Mouse (Mus musculus): Measurements from ENCODE around the gene Pcbp3. TPM values are rescaled to one million over a fixed set of nuclear protein-coding genes. Genes with fewer than 3 reads are reported as not detected.

Pcbp3 gene
- polyA plus RNA-seq, 1 experiment from 2014 or later, result 67.9 TPM

DNA sequence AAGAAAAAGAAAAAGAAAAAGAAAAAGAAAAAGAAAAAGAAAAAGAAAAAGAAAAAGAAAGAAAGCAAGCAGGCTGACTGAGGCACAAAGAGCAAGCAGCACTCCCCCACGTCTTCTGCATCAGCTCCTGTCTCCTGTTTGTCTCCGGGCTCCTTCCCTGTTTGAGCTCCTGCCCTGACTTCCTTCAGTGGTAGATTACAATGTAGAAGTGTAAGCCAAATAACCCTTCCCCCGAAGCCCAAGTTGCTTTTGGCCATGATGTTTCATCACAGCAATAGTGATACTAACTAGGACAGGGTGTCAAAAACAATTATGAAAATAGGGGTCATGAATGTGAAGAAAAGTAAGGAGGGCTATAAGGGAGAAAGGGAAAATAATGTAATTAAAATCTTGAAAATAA, 43.6 kb downstream of the Pcbp3 start:
- Histone ChIP-seq H3K4me1 (no peaks in the 10 kb centered on the region), H3K9ac (replicated peaks) (no peak overlapping the region), H3K27ac (replicated peaks) (no peak overlapping the region), H3K4me3 (no peak overlapping the region), H3K4me2 (replicated peaks) (no peak overlapping the region), H3K36me3 (no peaks in the 10 kb centered on the region), H3K9me3 (0 out of 2 replicates have a peak, but pooled peaks cover 9% of the 10 kb centered on the region), H3K27me3 (no peaks in the 10 kb centered on the region)
- no peak for ATAC-seq (ENCODE audit: low FRiP score, low read depth)
- 86% methylated on average over 3 of the region's 3 CpGs for WGBS

DNA sequence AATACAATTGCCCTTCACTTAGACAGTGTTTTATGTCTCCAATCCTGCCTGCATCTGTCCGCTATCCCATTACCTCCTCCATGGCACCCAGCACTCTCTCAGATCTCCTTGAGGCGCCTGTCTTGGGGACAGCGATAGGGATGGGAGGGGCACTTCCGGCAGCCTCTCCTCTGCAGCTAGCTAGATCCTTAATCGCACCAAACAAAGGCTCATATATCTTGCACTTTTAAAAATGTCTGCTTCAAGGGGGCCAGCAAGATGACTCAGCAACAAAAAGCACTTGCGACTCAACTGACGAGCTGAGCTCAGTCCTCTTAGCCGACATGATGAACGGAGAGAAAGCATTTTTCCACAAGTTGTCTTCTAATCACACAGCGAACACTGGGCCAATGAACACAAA, 55.3 kb downstream of the Pcbp3 start:
- Histone ChIP-seq H3K27ac (replicated peaks) (no peak overlapping the region), H3K9me3 (no peaks in the 10 kb centered on the region), H3K27me3 (no peaks in the 10 kb centered on the region), H3K4me1 (peaks cover 15% of the 10 kb centered on the region), H3K36me3 (no peaks in the 10 kb centered on the region), H3K9ac (replicated peaks) (no peak overlapping the region), H3K4me3 (no peak overlapping the region), H3K4me2 (replicated peaks) (no peak overlapping the region)
- no peak for ATAC-seq (ENCODE audit: low FRiP score, low read depth)
- WGBS, result 82% methylated on average over 10 of the region's 10 CpGs

DNA sequence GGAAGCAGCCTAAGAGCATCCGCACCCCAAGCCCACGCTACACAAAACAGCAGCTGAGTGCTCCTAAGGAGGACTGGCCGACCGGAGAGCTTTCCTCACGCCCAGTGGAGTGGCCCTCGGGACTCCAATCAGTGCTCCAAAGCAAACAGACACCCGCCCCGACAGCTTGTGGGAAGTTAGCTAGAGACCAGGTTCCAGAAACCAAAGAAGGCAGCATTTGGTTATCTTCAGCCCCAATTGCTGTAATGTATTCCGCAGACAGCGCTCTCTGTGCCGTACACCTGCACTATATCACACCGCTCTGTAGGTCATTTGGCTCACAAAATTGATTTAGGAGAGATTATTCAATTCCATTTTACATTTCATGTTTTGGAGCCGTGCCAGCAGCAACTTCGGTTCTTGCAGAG, 55.7 kb downstream of the Pcbp3 start:
- no peak overlapping the region for H3K4me2 ChIP-seq (replicated peaks)

DNA sequence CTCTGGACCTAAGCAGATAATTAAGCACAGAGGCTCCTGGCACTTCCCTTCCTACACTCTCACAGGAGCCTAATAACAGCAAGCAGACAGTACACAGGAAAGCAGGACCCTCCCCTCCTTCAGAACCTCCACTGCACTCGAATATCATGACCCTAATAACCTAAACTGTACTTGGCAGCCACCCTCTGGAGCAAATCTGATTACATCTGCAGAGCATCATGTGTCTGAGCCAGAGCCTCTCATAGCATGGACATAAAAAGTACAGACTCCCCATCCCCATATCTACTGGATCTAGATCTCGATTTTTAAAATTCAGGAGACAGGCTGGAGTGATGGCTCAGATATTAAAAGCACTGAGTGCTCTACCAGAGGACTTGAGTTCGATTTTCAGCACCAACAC, 58.0 kb downstream of the Pcbp3 start:
- Histone ChIP-seq H3K27me3 (no peaks in the 10 kb centered on the region), H3K4me3 (no peak overlapping the region), H3K27ac (replicated peaks) (peak overlapping the region; percentile 63), H3K9me3 (no peaks in the 10 kb centered on the region), H3K4me2 (replicated peaks) (no peak overlapping the region), H3K4me1 (peaks cover 15% of the 10 kb centered on the region), H3K36me3 (no peaks in the 10 kb centered on the region), H3K9ac (replicated peaks) (no peak overlapping the region; the same call in 1 of the 2 replicates)
- no peak for ATAC-seq (ENCODE audit: low FRiP score, low read depth)
- 73% methylated on average over 3 of the region's 3 CpGs for WGBS

More for the DNA sequence above, 55.7 kb downstream of the Pcbp3 start:
- WGBS, result 92% methylated on average over 14 of the region's 14 CpGs
- Histone ChIP-seq H3K4me3 (no peak overlapping the region), H3K9me3 (no peaks in the 10 kb centered on the region), H3K36me3 (no peaks in the 10 kb centered on the region), H3K4me1 (peaks cover 15% of the 10 kb centered on the region), H3K9ac (replicated peaks) (no peak overlapping the region), H3K27me3 (no peaks in the 10 kb centered on the region), H3K27ac (replicated peaks) (no peak overlapping the region)
- ATAC-seq (ENCODE audit: low FRiP score, low read depth), result no peak

DNA sequence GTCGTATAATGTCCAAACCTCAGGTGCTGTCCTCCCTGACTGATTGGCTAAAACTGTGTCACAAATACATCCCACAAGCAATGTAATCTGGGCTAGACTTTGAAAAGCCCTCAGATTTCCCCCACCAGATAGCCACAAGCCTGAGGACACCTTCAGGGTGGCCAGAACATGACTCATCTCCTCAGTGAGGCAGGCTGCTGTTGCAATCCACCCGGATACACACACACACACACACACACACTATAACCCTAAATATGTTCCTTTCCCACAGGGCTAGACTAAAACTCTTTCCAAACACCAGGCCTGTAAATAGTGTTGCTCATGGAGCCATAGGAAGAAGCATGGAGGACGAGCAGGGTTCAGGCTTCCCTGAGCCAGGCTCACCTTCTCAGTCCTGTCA, 58.6 kb downstream of the Pcbp3 start:
- H3K4me3 ChIP-seq, result no peak overlapping the region
- H3K36me3 ChIP-seq, result no peaks in the 10 kb centered on the region
- H3K4me1 ChIP-seq, result peaks cover 15% of the 10 kb centered on the region
- no peaks in the 10 kb centered on the region for H3K27me3 ChIP-seq
- no peak overlapping the region for H3K4me2 ChIP-seq (replicated peaks)
- H3K9ac ChIP-seq (replicated peaks), result no peak overlapping the region
- peak overlapping the region; percentile 63 for H3K27ac ChIP-seq (replicated peaks)
- 87% methylated on average over 3 of the region's 3 CpGs for WGBS
- 0 out of 2 replicates have a peak, but pooled peaks have one; percentile 16 for ATAC-seq (ENCODE audit: low FRiP score, low read depth)
- no peaks in the 10 kb centered on the region for H3K9me3 ChIP-seq

DNA sequence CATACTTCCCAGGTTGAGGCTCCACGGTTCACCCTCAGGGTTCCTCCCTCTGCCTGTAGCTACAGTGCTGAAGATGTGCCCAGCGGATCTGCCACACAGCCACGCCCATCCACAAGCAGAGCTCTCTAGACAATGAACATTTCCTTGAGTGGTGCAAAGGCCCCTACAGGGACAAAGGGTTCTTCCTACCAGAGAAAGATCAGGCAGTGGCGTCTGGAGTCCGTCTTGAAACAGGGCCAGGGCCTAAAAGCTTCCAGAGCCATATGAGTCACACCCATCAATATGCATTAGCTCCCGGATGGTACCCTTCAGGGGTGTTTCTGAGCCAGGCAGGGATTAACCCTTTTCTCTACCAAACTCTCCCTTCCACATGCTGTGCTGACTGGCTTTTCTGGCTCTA, 59.1 kb downstream of the Pcbp3 start:
- Histone ChIP-seq H3K4me3 (no peak overlapping the region), H3K9me3 (no peaks in the 10 kb centered on the region), H3K9ac (replicated peaks) (no peak overlapping the region), H3K4me1 (peaks cover 15% of the 10 kb centered on the region), H3K36me3 (no peaks in the 10 kb centered on the region), H3K4me2 (replicated peaks) (0 out of 2 replicates have a peak overlapping the region, but pooled peaks have one; percentile 9), H3K27ac (replicated peaks) (peak overlapping the region; percentile 63), H3K27me3 (no peaks in the 10 kb centered on the region)
- 18% methylated on average over 6 of the region's 6 CpGs for WGBS
- ATAC-seq (ENCODE audit: low FRiP score, low read depth), result peak; percentile 78

DNA sequence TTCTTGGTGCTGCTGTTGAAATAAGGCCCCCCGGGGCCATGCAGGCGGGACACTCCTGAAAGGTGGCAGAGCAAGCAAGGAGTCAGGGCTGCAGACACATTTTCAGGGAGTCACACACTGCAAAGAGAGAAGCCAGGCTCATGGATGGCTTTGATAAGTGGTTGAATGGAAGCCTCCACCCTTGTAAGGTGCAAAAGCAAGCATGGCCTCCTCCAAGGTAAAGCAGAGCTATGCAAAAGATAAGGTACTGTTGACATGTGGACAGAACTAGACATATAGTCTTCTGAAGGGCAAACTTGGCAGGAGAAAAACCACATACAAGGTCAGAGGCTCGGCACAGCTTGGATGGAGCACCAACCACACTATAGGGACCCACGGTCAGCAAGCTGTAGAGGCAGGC, 63.3 kb downstream of the Pcbp3 start:
- H3K4me1 ChIP-seq, result peaks cover 13% of the 10 kb centered on the region
- 94% methylated on average over 4 of the region's 4 CpGs for WGBS
- H3K27me3 ChIP-seq, result no peaks in the 10 kb centered on the region
- no peak overlapping the region for H3K4me3 ChIP-seq
- ATAC-seq (ENCODE audit: low FRiP score, low read depth), result no peak
- H3K36me3 ChIP-seq, result 0 out of 2 replicates have a peak, but pooled peaks cover 3% of the 10 kb centered on the region
- H3K27ac ChIP-seq (replicated peaks), result no peak overlapping the region
- H3K9me3 ChIP-seq, result no peaks in the 10 kb centered on the region; the same call in 1 of the 2 replicates
- no peak overlapping the region for H3K4me2 ChIP-seq (replicated peaks)
- H3K9ac ChIP-seq (replicated peaks), result no peak overlapping the region

DNA sequence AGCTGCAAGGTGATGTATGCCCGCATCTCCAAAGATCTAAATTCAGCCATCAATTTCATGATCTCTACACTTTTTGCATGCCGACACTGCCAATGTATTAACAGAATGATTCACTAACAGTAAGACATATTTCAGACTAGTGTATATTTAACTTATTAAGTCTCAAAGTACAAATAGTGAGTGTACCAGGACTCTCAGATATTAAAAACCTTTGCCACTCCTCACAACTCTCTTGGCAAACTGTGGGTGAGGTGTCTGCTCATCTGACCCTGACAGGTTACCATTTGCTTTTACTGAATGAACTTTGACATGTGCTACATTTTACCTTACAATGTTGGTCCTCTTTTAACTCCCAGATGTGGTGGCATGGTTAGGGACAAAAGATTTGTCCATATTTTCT, 70.2 kb downstream of the Pcbp3 start:
- no peaks in the 10 kb centered on the region for H3K4me1 ChIP-seq
- 93% methylated on average over 2 of the region's 2 CpGs for WGBS
- no peaks in the 10 kb centered on the region; the same call in 1 of the 2 replicates for H3K9me3 ChIP-seq
- H3K9ac ChIP-seq (replicated peaks), result no peak overlapping the region
- H3K27me3 ChIP-seq, result no peaks in the 10 kb centered on the region
- no peak overlapping the region for H3K4me2 ChIP-seq (replicated peaks)
- no peaks in the 10 kb centered on the region for H3K36me3 ChIP-seq
- H3K4me3 ChIP-seq, result no peak overlapping the region
- H3K27ac ChIP-seq (replicated peaks), result no peak overlapping the region
- ATAC-seq (ENCODE audit: low FRiP score, low read depth), result no peak

DNA sequence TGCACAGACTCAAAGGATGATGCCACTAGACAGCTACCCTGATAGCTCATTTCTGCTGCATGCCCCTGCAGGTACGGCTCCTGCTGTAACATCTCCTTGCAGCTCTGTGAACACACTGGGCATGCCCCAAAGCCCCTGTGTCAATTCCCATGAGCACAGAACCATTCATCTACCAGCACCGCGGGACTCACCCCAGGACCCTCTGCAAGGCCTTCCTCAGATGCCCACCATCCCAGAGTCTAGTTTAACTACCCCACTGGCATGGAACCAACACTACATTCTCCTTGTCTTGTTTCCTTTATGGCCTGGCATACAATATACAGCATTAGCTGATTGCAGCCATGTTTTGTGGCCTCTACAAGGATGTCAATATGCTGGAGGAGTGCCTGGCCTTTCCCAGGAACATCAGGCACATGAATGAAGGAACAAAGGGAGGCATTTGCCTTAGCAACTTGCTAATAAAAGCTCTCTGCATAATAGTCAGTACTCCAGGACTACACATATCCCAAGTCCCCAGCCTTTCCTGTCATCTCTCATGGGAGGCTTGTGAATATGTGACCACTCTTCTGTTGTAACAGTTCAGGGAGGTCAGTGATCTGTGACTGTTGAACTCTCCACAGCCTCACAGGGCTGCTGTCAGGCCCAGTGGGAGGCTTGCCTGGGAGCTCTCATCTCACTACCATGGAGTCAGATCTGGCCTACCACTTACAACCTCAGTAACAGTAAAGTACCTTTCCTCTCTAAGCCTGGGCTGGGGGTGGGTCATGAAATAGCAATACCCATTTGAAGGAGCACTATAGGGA, 78.0 kb downstream of the Pcbp3 start:
- no peak for ATAC-seq (ENCODE audit: low FRiP score, low read depth)
- no peak overlapping the region for H3K4me2 ChIP-seq (replicated peaks)
- 85% methylated on average over 3 of the region's 3 CpGs for WGBS
- H3K4me1 ChIP-seq, result peaks cover 15% of the 10 kb centered on the region
- H3K27me3 ChIP-seq, result no peaks in the 10 kb centered on the region
- H3K27ac ChIP-seq (replicated peaks), result no peak overlapping the region
- H3K9me3 ChIP-seq, result no peaks in the 10 kb centered on the region
- H3K4me3 ChIP-seq, result no peak overlapping the region
- H3K9ac ChIP-seq (replicated peaks), result no peak overlapping the region
- H3K36me3 ChIP-seq, result no peaks in the 10 kb centered on the region

DNA sequence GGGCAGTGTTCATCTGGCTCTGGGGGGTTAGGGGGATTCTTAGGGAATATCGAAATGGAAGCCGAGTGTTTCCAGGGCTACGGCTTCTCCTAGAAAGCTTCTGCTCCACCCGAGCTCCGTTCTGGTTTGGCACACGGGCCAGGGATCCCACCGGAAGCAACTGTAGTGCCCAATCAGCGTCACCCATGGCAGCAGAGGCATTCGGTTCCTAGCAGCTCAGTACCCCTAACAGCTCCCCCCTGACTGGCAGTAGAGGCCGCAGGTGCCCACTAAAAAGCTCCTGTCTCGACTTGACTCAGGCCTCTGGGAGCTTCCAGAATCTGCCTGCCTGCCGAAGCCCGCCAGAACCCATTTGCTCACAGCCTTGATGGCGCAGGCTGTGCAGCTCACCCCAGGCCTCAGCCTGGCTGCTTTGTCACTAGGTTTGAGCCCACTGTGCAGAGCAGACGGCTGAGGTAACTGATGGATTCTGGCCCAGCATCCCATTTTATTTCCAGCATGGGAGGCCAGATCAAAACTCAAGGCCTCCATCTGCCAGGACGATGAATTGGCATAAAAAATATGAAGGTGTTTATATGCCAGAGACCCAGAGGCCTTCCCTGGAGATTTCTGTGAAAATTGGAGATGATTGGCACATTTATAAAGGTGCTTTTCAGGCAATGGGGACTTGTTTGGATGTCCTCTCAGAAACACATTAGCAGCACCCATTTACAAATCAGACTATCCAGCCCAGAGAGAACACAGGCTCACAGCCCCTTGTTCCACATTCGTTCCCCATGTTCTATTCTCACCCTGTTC, 78.8 kb downstream of the Pcbp3 start:
- WGBS, result 71% methylated on average over 17 of the region's 17 CpGs
- H3K9ac ChIP-seq (replicated peaks), result 0 out of 2 replicates have a peak overlapping the region, but pooled peaks have one; percentile 12
- no peak overlapping the region for H3K4me3 ChIP-seq
- no peak overlapping the region for H3K4me2 ChIP-seq (replicated peaks)
- ATAC-seq (ENCODE audit: low FRiP score, low read depth), result no peak
- no peaks in the 10 kb centered on the region for H3K27me3 ChIP-seq
- H3K36me3 ChIP-seq, result no peaks in the 10 kb centered on the region
- H3K4me1 ChIP-seq, result peaks cover 15% of the 10 kb centered on the region
- no peaks in the 10 kb centered on the region for H3K9me3 ChIP-seq
- H3K27ac ChIP-seq (replicated peaks), result no peak overlapping the region; the same call in 1 of the 2 replicates

DNA sequence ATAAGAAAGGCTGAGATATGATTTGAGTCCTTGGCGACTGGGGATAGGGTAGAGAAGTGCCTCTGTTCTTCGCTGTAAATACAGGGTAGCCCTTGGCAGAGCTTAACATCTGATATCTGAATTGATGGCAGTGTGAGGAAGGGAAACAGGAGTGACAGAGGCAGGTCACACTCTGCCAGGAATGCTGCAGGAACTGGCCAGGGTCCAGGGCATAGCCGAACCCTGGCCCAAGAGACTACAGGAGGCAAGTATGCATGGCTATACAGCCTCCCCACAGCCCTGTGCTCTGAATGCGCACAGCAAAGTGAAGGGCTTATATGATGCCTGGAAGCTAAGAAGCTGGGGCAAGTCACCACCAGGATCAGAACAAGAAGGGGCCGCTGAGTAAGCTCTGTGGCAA, 79.8 kb downstream of the Pcbp3 start:
- ATAC-seq (ENCODE audit: low FRiP score, low read depth), result no peak
- Histone ChIP-seq H3K4me3 (no peak overlapping the region), H3K27me3 (no peaks in the 10 kb centered on the region), H3K4me1 (peaks cover 15% of the 10 kb centered on the region), H3K36me3 (no peaks in the 10 kb centered on the region), H3K9ac (replicated peaks) (no peak overlapping the region; the same call in 1 of the 2 replicates), H3K27ac (replicated peaks) (no peak overlapping the region), H3K9me3 (no peaks in the 10 kb centered on the region), H3K4me2 (replicated peaks) (no peak overlapping the region)
- 86% methylated on average over 5 of the region's 5 CpGs for WGBS

DNA sequence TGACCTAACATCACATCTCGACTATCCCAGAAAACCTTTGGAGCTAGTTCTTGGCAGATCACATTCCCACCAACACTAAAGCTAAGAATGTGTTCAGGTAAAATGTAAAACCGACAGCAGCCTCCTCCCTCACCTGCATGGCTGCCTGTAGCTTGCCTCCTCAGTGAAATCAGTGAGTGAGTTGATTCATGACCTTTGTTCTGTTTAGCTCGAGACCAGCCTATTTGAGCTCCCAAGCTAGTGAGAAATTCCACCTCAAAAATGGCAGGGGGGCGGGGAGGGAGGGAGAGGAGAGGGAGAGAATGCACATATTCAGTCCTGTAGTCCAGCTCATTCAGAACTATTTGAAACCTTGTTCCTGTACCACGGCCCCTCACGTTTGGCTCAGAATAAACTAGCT, 86.4 kb downstream of the Pcbp3 start:
- Histone ChIP-seq H3K36me3 (no peaks in the 10 kb centered on the region), H3K27me3 (no peaks in the 10 kb centered on the region), H3K4me1 (peaks cover 3% of the 10 kb centered on the region), H3K4me3 (no peak overlapping the region), H3K4me2 (replicated peaks) (no peak overlapping the region), H3K27ac (replicated peaks) (no peak overlapping the region), H3K9ac (replicated peaks) (no peak overlapping the region), H3K9me3 (no peaks in the 10 kb centered on the region)
- 82% methylated on average over 6 of the region's 6 CpGs for WGBS
- no peak for ATAC-seq (ENCODE audit: low FRiP score, low read depth)

All from midbrain, embryonic 12.5 days (tissue).